Mouse (Mus musculus): Measurements from ENCODE around the gene Vps33a. TPM values are rescaled to one million over a fixed set of nuclear protein-coding genes. Genes with fewer than 3 reads are reported as not detected.
"Not testable (repeated sequence)": the region's sequence is repeated elsewhere in the genome, so short reads cannot be mapped to it uniquely, and the experiment has no call there.

Gene Vps33a
- polyA plus RNA-seq, 1 experiment from 2014 or later, result 40.0 TPM

DNA sequence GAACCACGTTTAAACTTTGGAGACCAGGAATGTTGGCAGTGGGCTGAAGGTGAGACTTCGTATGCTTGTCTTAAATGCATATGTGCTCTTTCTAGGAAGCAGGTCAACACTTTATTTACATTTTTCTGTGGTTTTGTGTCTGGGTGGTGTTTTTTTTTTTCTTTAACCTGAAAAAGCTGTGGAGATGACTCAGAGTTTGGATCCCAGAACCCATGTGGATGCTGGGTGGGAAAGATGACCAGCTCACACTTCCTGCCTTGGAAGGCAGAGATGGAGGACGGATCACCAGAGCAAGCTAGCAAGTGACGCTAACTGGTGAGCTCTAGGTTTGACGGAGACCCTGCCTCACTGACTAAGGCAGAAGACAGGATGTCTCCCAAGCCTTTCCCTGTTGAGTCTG is 58.0 kb downstream of the Vps33a start:
- no peak overlapping the region for H3K27ac ChIP-seq (ENCODE audit: low read depth, low read length)
- no peak for ATAC-seq
- H3K27me3 ChIP-seq (replicated peaks; ENCODE audit: control insufficient read depth, insufficient read depth, low read length), result no peaks in the 10 kb centered on the region
- H3K9ac ChIP-seq (ENCODE audit: low read depth, low read length), result no peak overlapping the region
- H3K9me3 ChIP-seq (ENCODE audit: control insufficient read depth, low read length), result no peaks in the 10 kb centered on the region
- no peak overlapping the region for H3K4me2 ChIP-seq (ENCODE audit: low read length)
- no peak overlapping the region for H3K4me3 ChIP-seq (ENCODE audit: low read length)
- H3K36me3 ChIP-seq (ENCODE audit: control insufficient read depth, insufficient read depth, low read length), result peaks cover 8% of the 10 kb centered on the region
- WGBS, result 86% methylated on average over 5 of the region's 5 CpGs
- no peaks in the 10 kb centered on the region for H3K4me1 ChIP-seq (ENCODE audit: control insufficient read depth, insufficient read depth, low read depth, low read length)

DNA sequence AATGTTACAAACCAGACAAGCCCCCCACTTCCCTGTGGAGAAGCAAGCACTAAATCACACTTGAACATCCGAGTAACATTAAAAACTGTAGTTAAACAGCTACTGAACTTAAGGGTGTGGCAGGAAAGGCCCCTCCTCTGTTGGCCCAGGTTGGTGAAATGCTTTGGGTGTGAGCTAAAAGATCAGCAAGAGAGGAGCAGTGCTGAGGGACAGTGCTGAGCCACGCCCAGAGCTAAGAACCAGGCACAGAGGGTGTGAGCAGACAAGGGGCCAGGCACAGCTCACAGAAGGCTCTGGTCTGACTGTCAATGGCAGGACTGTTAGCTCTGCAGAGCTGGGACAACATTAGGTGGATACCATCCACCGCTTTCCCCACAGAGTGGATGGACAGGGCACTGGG is 60.7 kb downstream of the Vps33a start:
- Histone ChIP-seq H3K4me2 (ENCODE audit: low read length) (no peak overlapping the region), H3K27ac (ENCODE audit: low read depth, low read length) (no peak overlapping the region), H3K4me1 (ENCODE audit: control insufficient read depth, insufficient read depth, low read depth, low read length) (peaks cover 2% of the 10 kb centered on the region; the same call in 1 of the 2 replicates), H3K9me3 (ENCODE audit: control insufficient read depth, low read length) (no peaks in the 10 kb centered on the region), H3K9ac (ENCODE audit: low read depth, low read length) (no peak overlapping the region), H3K4me3 (ENCODE audit: low read length) (no peak overlapping the region), H3K27me3 (replicated peaks; ENCODE audit: control insufficient read depth, insufficient read depth, low read length) (no peaks in the 10 kb centered on the region), H3K36me3 (ENCODE audit: control insufficient read depth, insufficient read depth, low read length) (peaks cover 8% of the 10 kb centered on the region)
- 87% methylated on average over 3 of the region's 3 CpGs for WGBS
- ATAC-seq, result no peak

DNA sequence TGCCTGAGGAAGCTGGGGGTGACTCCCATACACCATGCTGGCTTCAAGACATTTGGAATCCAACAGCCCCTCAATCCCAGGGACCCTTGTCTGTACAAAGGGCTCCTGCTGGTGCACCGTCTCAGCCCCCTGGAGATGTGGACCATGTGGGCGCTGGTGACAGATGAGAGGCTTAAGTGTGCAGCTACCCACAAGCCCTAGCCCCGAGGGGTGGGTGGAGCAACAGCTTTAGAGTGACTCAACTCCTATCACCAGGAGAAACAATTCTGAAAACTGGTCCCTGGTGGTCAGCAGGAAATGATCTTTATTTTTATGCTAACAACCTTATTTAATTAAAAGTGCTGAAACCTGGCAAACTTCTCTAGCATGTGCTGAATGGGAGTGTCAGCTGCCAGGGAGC is 61.4 kb downstream of the Vps33a start:
- H3K4me1 ChIP-seq (ENCODE audit: control insufficient read depth, insufficient read depth, low read depth, low read length); H3K4me3 ChIP-seq (ENCODE audit: low read length); H3K27ac ChIP-seq (ENCODE audit: low read depth, low read length); H3K9ac ChIP-seq (ENCODE audit: low read depth, low read length); H3K4me2 ChIP-seq (ENCODE audit: low read length); H3K27me3 ChIP-seq (replicated peaks; ENCODE audit: control insufficient read depth, insufficient read depth, low read length); H3K9me3 ChIP-seq (ENCODE audit: control insufficient read depth, low read length); H3K36me3 ChIP-seq (ENCODE audit: control insufficient read depth, insufficient read depth, low read length); ATAC-seq: not testable (repeated sequence)
- 81% methylated on average over 3 of the region's 3 CpGs for WGBS

- Histone ChIP-seq H3K9me3 (ENCODE audit: control insufficient read depth, low read length) (no peaks in the 10 kb centered on the region), H3K4me3 (ENCODE audit: low read length) (no peak within 1 kb of the TSS), H3K27ac (ENCODE audit: low read depth, low read length) (no peak within 1 kb of the TSS), H3K36me3 (ENCODE audit: control insufficient read depth, insufficient read depth, low read length) (no peaks in the 10 kb centered on the region), H3K4me2 (ENCODE audit: low read length) (peak within 1 kb of the TSS; percentile 71), H3K4me1 (ENCODE audit: control insufficient read depth, insufficient read depth, low read depth, low read length) (peaks cover 2% of the 10 kb centered on the region; the same call in 1 of the 2 replicates), H3K27me3 (replicated peaks; ENCODE audit: control insufficient read depth, insufficient read depth, low read length) (no peaks in the 10 kb centered on the region), H3K9ac (ENCODE audit: low read depth, low read length) (no peak within 1 kb of the TSS)
- no peak for ATAC-seq
- WGBS, result 89% methylated on average over 5 of the region's 5 CpGs
Observed at GRCm38 (mm10) chr5:123510160-123510559, 62.7 kb downstream of the Vps33a start, which contains the start of gene B3gnt4. Gene B3gnt4, plus strand, starts transcription at chr5:123510460.

DNA sequence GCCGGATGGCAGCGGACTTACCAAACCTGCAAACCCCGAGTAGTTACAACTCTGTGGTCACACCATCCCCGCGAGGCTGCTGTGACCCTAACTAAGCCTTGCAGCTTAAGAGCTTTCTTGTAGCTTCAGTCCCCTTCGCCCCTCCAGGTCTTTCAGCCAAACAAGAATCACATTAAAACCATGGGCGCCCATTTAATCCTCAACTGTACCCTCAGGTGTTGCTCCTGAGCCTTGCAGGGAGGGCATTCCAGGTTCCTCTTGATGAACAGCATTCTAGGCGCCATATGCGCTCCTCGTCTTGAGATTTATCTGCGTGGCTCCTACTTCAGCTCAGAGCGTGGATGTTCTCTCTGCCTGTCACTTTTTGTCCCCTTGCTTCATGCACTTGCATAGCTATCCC is 63.9 kb downstream of the Vps33a start:
- Histone ChIP-seq H3K9me3 (ENCODE audit: control insufficient read depth, low read length) (no peaks in the 10 kb centered on the region), H3K27me3 (replicated peaks; ENCODE audit: control insufficient read depth, insufficient read depth, low read length) (no peaks in the 10 kb centered on the region), H3K4me2 (ENCODE audit: low read length) (peak overlapping the region; percentile 71), H3K27ac (ENCODE audit: low read depth, low read length) (no peak overlapping the region), H3K4me1 (ENCODE audit: control insufficient read depth, insufficient read depth, low read depth, low read length) (peaks cover 2% of the 10 kb centered on the region; the same call in 1 of the 2 replicates), H3K36me3 (ENCODE audit: control insufficient read depth, insufficient read depth, low read length) (no peaks in the 10 kb centered on the region), H3K9ac (ENCODE audit: low read depth, low read length) (peak overlapping the region; percentile 70), H3K4me3 (ENCODE audit: low read length) (peak overlapping the region; percentile 63)
- WGBS, result 8% methylated on average over 12 of the region's 12 CpGs
- ATAC-seq, result no peak

DNA sequence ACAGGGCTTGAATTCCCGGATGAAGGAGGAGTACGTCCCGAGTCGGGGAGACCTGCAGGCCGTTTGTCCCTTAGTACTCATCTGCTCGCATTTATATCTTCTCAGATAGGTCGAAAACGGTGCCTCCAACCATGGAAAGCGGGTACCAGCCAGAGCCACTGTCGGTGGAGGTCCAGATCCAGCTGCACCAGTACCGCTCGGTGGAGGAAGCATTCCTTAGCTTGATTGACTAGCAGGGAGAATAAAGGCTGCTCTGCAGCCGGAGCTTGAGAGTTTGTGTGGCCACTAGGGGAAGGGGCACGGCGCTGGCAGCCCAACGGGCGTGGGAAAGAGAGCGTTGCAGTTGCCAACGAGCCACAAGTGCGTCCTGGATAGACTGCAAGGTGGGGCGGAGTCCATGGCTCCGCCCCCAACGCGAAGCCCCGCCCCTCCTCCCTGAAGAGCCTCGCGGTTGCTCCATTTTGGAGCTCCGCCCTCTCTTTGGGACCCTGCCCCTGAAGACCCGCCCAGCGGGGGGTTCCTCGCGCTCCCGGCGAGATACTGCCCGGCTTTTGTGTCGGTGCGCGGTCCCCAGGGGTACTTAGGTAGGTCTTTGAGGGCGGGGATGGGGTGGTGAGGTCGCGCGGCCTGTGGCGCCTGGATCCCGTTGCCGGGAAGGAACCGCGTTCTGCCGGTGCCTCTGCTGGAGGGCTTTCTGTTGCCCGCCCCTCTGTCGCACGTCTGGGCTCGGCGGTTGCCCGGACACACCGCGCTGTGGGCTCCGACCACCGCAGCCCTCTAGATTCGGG is 64.7 kb downstream of the Vps33a start:
- WGBS, result under 1% methylated on average over 58 of the region's 59 CpGs
- H3K4me2 ChIP-seq (ENCODE audit: low read length), result peak overlapping the region; percentile 71
- no peaks in the 10 kb centered on the region for H3K36me3 ChIP-seq (ENCODE audit: control insufficient read depth, insufficient read depth, low read length)
- H3K27me3 ChIP-seq (replicated peaks; ENCODE audit: control insufficient read depth, insufficient read depth, low read length), result no peaks in the 10 kb centered on the region
- ATAC-seq, result peak; percentile 92
- no peak overlapping the region for H3K27ac ChIP-seq (ENCODE audit: low read depth, low read length)
- H3K9me3 ChIP-seq (ENCODE audit: control insufficient read depth, low read length), result no peaks in the 10 kb centered on the region
- peak overlapping the region; percentile 63 for H3K4me3 ChIP-seq (ENCODE audit: low read length)
- H3K9ac ChIP-seq (ENCODE audit: low read depth, low read length), result peak overlapping the region; percentile 70
- peaks cover 2% of the 10 kb centered on the region; the same call in 1 of the 2 replicates for H3K4me1 ChIP-seq (ENCODE audit: control insufficient read depth, insufficient read depth, low read depth, low read length)

- Histone ChIP-seq H3K4me3 (ENCODE audit: low read length) (no peak overlapping the region), H3K27ac (ENCODE audit: low read depth, low read length) (no peak overlapping the region), H3K36me3 (ENCODE audit: control insufficient read depth, insufficient read depth, low read length) (no peaks in the 10 kb centered on the region), H3K9me3 (ENCODE audit: control insufficient read depth, low read length) (no peaks in the 10 kb centered on the region), H3K4me1 (ENCODE audit: control insufficient read depth, insufficient read depth, low read depth, low read length) (no peaks in the 10 kb centered on the region; the same call in 1 of the 2 replicates), H3K4me2 (ENCODE audit: low read length) (no peak overlapping the region), H3K9ac (ENCODE audit: low read depth, low read length) (no peak overlapping the region), H3K27me3 (replicated peaks; ENCODE audit: control insufficient read depth, insufficient read depth, low read length) (no peaks in the 10 kb centered on the region)
- WGBS, result 84% methylated on average over 4 of the region's 4 CpGs
- ATAC-seq, result no peak
Observed at GRCm38 (mm10) chr5:123501973-123502372, 70.9 kb downstream of the Vps33a start.

- H3K36me3 ChIP-seq (ENCODE audit: control insufficient read depth, insufficient read depth, low read length), result no peaks in the 10 kb centered on the region
- ATAC-seq, result no peak
- H3K27ac ChIP-seq (ENCODE audit: low read depth, low read length), result no peak overlapping the region
- H3K9me3 ChIP-seq (ENCODE audit: control insufficient read depth, low read length), result no peaks in the 10 kb centered on the region
- no peak overlapping the region for H3K9ac ChIP-seq (ENCODE audit: low read depth, low read length)
- no peak overlapping the region for H3K4me2 ChIP-seq (ENCODE audit: low read length)
- WGBS, result 48% methylated on average over 4 of the region's 4 CpGs
- no peaks in the 10 kb centered on the region for H3K27me3 ChIP-seq (replicated peaks; ENCODE audit: control insufficient read depth, insufficient read depth, low read length)
- H3K4me3 ChIP-seq (ENCODE audit: low read length), result no peak overlapping the region
- H3K4me1 ChIP-seq (ENCODE audit: control insufficient read depth, insufficient read depth, low read depth, low read length), result no peaks in the 10 kb centered on the region; the same call in 1 of the 2 replicates
Observed at GRCm38 (mm10) chr5:123499717-123500116, 73.1 kb downstream of the Vps33a start.

DNA sequence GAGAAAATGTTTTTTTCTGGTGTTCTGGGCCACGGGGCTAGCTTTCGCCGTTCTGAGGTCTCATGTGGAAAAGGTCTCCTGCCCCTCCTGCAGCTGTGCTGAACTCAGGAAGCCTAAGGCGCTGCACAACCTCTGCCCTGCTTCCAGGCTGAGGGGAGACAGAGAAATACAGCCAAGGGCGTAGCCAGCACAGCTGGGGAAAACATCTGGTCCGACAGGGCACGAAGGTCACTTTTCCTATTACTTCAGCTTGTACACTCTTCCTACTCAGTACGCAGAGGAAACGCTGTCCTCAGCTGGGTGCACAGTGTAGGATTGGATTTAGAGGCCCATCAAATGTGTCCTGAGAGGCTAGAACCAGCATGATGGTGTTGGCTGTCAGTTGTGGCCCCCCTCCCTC is 82.9 kb downstream of the Vps33a start:
- no peak overlapping the region for H3K4me2 ChIP-seq (ENCODE audit: low read length)
- no peak overlapping the region for H3K4me3 ChIP-seq (ENCODE audit: low read length)
- ATAC-seq, result no peak
- H3K27me3 ChIP-seq (replicated peaks; ENCODE audit: control insufficient read depth, insufficient read depth, low read length), result no peaks in the 10 kb centered on the region
- no peak overlapping the region for H3K27ac ChIP-seq (ENCODE audit: low read depth, low read length)
- H3K9ac ChIP-seq (ENCODE audit: low read depth, low read length), result no peak overlapping the region
- no peaks in the 10 kb centered on the region for H3K36me3 ChIP-seq (ENCODE audit: control insufficient read depth, insufficient read depth, low read length)
- WGBS, result 64% methylated on average over 9 of the region's 9 CpGs
- peaks cover 8% of the 10 kb centered on the region for H3K4me1 ChIP-seq (ENCODE audit: control insufficient read depth, insufficient read depth, low read depth, low read length)
- H3K9me3 ChIP-seq (ENCODE audit: control insufficient read depth, low read length), result no peaks in the 10 kb centered on the region

Data from hindbrain, embryonic 16.5 days (tissue).